Mouse (Mus musculus): Measurements from ENCODE around the gene Cadm1.

DNA sequence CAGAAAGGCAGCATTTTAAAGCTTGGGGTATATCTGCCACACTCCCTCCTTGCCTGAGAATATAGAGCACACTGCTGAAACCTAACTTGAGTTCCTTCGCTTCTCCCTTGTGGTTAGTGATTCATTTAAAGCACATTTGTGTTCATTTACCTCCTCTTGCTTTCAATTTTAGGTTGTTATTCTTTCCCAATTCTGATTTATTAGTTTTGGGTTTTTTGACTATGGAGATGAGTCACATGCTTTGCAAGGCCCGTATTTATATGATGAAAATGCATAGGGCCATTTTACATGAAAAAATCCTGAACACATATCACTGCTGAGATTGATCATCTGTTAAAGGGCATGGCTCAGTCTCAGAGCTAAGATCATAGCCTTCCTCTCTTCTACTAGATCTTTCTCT is 115.1 kb downstream of the Cadm1 start:
- TF ChIP-seq POLR2A (IDR thresholded peaks at IDR 0.05; ENCODE audit: low read depth, low read length) (no peak), CTCF (conservative IDR thresholded peaks at IDR 0.05; ENCODE audit: insufficient read depth, insufficient read length, low read depth, low read length) (no peak)

All from kidney, adult 2 months (tissue).